Mouse (Mus musculus) intestine, embryonic 14.5 days (tissue): ENCODE data around the gene Nid1. TPM values are rescaled to one million over a fixed set of nuclear protein-coding genes. Genes with fewer than 3 reads are reported as not detected.
"Not testable (repeated sequence)": the region's sequence is repeated elsewhere in the genome, so short reads cannot be mapped to it uniquely, and the experiment has no call there.

ENCODE experiments used
- ATAC-seq: fragments of 200-750 bp; cut with Nextera tagmentation; replicated peaks from 2 replicates; pipeline ENCODE4 v1.8.0; 2017; ENCODE audit warnings: low read depth, moderate number of reproducible peaks, moderate TSS enrichment, moderate library complexity; ENCODE audit not compliant: low FRiP score, low TSS enrichment
- DNase-seq: peaks from one replicate; pipeline ENCODE4 v3.0.0-alpha.2; 2018; ENCODE audit warnings: low spot score
- H3K27ac ChIP-seq: fragments of 300-500 bp; sonication (generic); 2 replicates; pipeline ENCODE4 v1.5.1; 2014; ENCODE audit warnings: low read depth, mild to moderate bottlenecking, control low read depth
- H3K27me3 ChIP-seq: fragments of 300-500 bp; sonication (generic); replicated peaks from 2 replicates; pipeline ENCODE4 v1.6.1; 2014; ENCODE audit warnings: low read length, control low read depth; ENCODE audit not compliant: control insufficient read depth, insufficient read depth
- H3K36me3 ChIP-seq: fragments of 300-500 bp; sonication (generic); 2 replicates; pipeline ENCODE4 v1.6.1; 2014; ENCODE audit warnings: low read length, control low read depth; ENCODE audit not compliant: control insufficient read depth, insufficient read depth
- H3K4me1 ChIP-seq: fragments of 300-500 bp; sonication (generic); replicated peaks from 2 replicates; pipeline ENCODE4 v1.6.1; 2014; ENCODE audit warnings: low read length, control low read depth, mixed read lengths; ENCODE audit not compliant: control insufficient read depth, insufficient read depth
- H3K4me2 ChIP-seq: fragments of 300-500 bp; sonication (generic); 2 replicates; pipeline ENCODE4 v1.6.1; 2014; ENCODE audit warnings: low read length
- H3K4me3 ChIP-seq: fragments of 300-500 bp; sonication (generic); 2 replicates; pipeline ENCODE4 v1.5.1; 2014; ENCODE audit warnings: low read depth, low read length, control low read depth, mixed read lengths
- H3K9ac ChIP-seq: fragments of 300-500 bp; sonication (generic); 2 replicates; pipeline ENCODE4 v1.6.1; 2014; ENCODE audit warnings: mild to moderate bottlenecking, low read length
- H3K9me3 ChIP-seq: fragments of 300-500 bp; sonication (generic); 2 replicates; pipeline ENCODE4 v1.6.1; 2016; ENCODE audit warnings: low read length, control low read depth; ENCODE audit not compliant: control insufficient read depth
- WGBS: fragments of 180-500 bp; shearing (Covaris S2); extraction: QIAGEN DNeasy Blood & Tissue Kit; methylation state at CpG from one replicate; pipeline ENCODE4 v1.1.7; 2014; 5-methylcytosine and 5-hydroxymethylcytosine counted together
- polyA plus RNA-seq: library from polyadenylated mRNA; unstranded; fragments of >200 nt; fragmentation: Nextera tagmentation; extraction: Ambion mirVana; gene quantifications from 2 replicates; pipeline ENCODE4 v1.2.1, GENCODE M21; 2014

Nid1 gene
- polyA plus RNA-seq, 1 experiment from 2014 or later, result 70.7 TPM

DNA sequence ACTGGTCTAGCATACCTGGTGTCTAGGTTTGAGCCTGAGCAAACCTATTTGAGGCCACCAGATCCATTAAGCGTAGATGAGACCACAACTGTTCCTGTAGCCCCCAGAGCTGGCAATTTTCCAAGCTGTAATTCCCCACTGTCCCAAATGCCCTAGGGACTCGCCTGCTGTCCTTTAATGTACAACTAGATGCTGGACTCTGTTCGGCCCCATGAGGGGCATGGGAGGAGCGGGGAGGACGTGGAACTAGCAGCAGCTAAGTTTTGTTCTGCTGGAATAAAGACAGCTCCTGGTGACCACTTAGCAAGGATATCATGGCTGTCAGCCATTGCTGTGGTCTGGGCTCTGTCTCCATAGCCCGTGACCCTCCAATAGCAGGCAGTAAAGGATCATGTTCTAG is 31.8 kb upstream of the Nid1 start:
- not testable (repeated sequence) for H3K36me3 ChIP-seq, H3K27ac ChIP-seq, H3K27me3 ChIP-seq, H3K4me3 ChIP-seq, H3K9ac ChIP-seq, H3K4me1 ChIP-seq, ATAC-seq, H3K4me2 ChIP-seq, DNase-seq, H3K9me3 ChIP-seq
- WGBS, result no CpG with 5 or more reads among the region's 6 CpGs

DNA sequence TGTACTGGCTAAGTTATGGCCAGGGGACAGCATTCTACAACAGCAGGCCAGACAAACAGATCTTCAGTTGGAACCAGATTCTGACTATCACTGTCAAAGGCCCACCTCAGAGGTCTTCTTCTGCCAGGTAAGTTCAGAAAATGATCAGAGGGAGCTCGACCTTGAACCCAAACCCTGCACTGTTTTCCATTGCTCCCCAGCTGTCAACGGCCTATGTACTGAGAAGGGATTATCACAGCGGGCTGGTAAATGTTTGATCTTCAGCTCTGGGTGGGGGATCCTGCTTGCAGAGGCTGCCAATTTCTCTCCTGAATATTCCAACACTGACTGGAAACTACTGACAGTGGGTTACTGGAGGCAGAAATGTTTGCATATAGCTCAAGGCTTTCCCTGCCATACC is 23.1 kb upstream of the Nid1 start:
- WGBS, result 65% methylated on average over 3 of the region's 3 CpGs
- H3K4me3 ChIP-seq, result no peak overlapping the region
- H3K4me1 ChIP-seq, result no peaks in the 10 kb centered on the region
- no peaks in the 10 kb centered on the region for H3K9me3 ChIP-seq
- no peak for DNase-seq
- no peaks in the 10 kb centered on the region for H3K36me3 ChIP-seq
- H3K9ac ChIP-seq, result no peak overlapping the region
- no peaks in the 10 kb centered on the region for H3K27me3 ChIP-seq
- ATAC-seq, result no peak
- no peak overlapping the region for H3K27ac ChIP-seq
- no peak overlapping the region for H3K4me2 ChIP-seq

DNA sequence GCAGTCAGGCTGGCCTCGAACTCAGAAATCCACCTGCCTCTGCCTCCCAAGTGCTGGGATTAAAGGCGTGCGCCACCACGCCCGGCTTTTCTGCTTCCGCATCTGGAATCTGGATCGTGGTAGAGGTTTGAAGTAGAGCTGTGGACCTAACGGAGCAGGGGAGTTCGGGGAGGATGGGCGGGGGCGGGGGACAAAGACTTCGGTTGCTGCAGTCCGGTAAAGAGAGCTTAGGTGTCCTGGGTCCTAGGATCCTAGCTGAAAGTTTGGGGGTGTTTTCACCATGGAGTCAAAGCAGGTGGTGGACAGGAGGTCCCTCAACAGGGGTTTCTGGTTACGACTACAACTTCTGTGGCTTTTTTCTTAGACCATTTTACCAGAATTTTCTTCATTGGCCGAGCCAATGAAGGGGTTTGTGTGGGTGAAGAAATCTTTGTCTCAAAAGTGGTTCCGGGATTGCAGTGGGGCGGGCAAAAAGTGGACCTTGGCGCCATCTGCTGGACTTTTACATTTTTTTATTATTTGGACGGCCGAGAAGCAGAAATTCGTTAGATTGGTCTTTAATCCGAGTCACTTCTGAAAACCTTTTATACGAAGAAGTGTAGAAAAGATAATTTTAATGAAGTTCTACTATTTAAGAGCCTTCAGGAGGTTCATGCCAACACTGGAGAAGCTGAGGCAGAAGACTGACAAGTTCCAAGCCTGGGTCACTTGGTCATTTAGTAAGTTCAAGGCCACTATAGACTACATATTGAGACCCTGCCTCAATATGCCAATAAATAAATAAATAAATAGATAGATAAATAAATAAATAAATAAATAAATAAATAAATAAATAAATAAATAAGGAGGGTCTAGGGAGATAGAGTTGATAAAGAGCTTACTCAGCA is 22.0 kb upstream of the Nid1 start:
- 36% methylated on average over 22 of the region's 23 CpGs for WGBS
- not testable (repeated sequence) for H3K36me3 ChIP-seq, H3K9me3 ChIP-seq, H3K4me3 ChIP-seq, H3K27me3 ChIP-seq, H3K27ac ChIP-seq, H3K4me1 ChIP-seq, H3K9ac ChIP-seq
- peak; percentile 75 for ATAC-seq
- peak; percentile 74 for DNase-seq
- 0 out of 2 replicates have a peak overlapping the region, but pooled peaks have one; percentile 20 for H3K4me2 ChIP-seq

DNA sequence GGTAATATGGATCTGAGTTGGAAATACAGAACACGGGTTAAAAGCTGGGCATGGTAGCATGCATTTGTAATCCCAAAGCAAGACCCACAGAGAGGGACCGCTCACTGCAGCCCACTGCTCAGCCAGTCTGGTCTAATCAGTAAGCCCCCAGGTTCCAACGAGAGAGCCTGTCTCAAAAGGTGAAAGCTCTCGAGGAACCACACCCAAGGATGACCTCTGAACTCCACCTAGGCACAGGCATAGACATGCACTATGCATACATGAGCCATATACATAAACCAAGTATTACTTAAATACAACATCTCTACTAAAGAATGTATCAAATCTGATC is 21.4 kb upstream of the Nid1 start:
- H3K9ac ChIP-seq, H3K36me3 ChIP-seq, H3K4me2 ChIP-seq, H3K9me3 ChIP-seq, DNase-seq, H3K27me3 ChIP-seq, H3K4me3 ChIP-seq, H3K27ac ChIP-seq, H3K4me1 ChIP-seq: not testable (repeated sequence)
- WGBS, result 65% methylated on average over 1 of the region's 4 CpGs
- peak; percentile 32 for ATAC-seq

DNA sequence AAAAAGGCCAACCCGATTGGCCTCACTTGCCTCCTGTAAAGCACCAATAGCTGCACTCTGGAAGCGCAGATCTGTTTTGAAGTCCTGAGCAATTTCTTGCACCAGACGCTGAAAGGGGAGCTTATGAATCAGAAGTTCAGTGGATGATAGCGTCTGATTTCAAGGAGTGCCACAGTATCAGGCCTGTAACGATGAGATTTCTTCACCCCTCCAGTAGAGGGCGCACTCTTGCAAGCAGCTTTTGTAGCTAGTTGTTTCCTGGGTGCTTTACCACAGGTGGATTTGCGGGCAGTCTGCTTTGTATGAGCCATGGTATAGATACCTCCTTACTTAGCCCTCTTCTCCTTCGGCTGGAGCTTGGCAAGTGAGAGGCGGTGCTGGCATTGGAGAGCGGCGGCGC is 18.5 kb upstream of the Nid1 start:
- not testable (repeated sequence) for DNase-seq, H3K4me3 ChIP-seq, H3K9me3 ChIP-seq, H3K9ac ChIP-seq, H3K4me2 ChIP-seq, H3K27ac ChIP-seq, H3K27me3 ChIP-seq, H3K36me3 ChIP-seq, H3K4me1 ChIP-seq, ATAC-seq
- 92% methylated on average over 6 of the region's 12 CpGs for WGBS

DNA sequence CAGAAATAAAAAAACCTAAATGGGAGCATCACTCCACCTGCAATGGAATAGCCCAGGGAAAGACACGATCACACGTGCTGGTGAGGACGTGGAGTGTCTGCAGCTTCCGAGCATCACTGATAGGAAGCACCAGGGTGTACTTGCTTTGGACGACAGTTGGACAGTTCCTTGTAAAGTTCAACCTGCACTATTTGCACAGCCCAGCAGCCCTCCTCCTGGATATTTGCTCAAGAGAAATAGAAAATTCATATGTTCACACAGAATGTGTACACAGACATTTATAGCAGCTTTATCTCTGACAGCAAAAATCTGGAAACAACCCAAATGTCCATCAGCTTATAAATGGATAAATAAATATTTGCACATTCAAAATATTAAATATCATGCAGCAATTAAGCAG is 14.1 kb upstream of the Nid1 start:
- H3K9ac ChIP-seq, H3K4me3 ChIP-seq, H3K36me3 ChIP-seq, H3K9me3 ChIP-seq, H3K27ac ChIP-seq, H3K4me1 ChIP-seq, DNase-seq, ATAC-seq, H3K4me2 ChIP-seq, H3K27me3 ChIP-seq: not testable (repeated sequence)
- 31% methylated on average over 1 of the region's 5 CpGs for WGBS

DNA sequence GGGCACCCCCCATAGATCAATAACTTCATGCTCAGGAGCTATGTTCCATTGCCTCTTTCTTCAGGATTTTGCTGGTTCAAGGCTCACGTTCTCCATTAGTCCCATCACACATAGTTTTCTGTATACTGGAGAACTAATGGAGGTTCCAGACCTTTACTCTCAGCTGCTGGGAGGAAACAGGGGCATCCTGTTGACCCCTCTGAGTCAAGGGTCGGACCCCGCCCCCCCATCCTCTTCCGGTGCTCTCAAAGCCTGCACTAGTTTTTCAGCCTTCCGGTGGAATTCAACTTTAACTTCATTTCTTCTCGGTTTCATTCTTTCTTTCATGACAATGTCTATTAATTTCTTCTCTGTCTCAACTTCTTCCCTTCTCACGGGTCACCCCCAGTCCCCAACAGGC is 1.2 kb upstream of the Nid1 start:
- H3K27me3 ChIP-seq, H3K4me1 ChIP-seq, ATAC-seq: not testable (repeated sequence)

DNA sequence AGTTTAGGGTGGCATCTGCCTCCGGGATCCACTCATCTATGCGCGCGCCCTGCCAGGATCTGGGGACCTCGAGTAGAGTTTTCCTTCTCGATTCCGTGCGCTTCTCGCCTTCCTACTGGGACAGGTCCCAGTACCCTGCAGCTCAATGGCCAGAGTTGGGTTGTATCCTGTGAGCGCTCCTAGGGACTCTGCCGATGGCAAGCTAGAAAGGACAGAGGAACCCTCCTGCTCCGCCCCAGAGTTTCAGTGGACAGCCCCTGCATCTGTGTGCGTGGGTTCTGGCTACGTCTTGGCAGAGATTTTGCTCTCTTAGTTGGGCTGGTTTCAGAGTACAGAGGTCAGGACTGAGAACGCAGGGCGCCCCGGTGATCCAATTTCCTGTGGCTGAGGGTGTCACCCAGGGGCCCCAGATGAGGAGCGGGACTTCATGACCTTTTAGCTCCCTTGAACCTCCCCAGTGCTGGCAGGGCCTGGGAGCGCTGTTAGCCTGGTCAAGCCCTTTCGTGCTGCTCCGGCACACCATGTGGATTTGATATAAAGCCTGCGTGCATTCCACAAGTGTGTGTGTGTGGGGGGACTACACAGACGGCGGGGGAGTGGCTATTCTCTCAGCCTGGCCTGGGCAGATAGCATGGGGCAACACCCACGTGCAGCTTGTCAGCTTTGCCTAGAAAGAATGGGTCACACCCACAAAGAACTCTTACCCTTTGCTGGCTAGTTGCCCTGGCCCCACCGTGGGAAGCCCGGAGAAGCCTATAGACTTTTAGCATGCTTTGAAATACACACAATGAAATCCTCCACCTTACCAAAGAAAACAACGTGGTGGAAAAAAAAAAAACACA is 982 bp downstream of the Nid1 start:
- not testable (repeated sequence) for H3K36me3 ChIP-seq, H3K9me3 ChIP-seq, H3K27ac ChIP-seq, H3K4me1 ChIP-seq, DNase-seq, H3K9ac ChIP-seq, H3K27me3 ChIP-seq
- under 1% methylated on average over 11 of the region's 28 CpGs for WGBS
- Histone ChIP-seq H3K4me3 (peak overlapping the region; percentile 10), H3K4me2 (peak overlapping the region; percentile 36)
- peak; percentile 41 for ATAC-seq

More for the DNA sequence above, 1.2 kb upstream of the Nid1 start:
- H3K4me3 ChIP-seq, H3K9me3 ChIP-seq, H3K4me2 ChIP-seq, H3K27ac ChIP-seq, H3K9ac ChIP-seq, H3K36me3 ChIP-seq, DNase-seq: not testable (repeated sequence)
- WGBS, result 66% methylated on average over 4 of the region's 7 CpGs
